Mouse (Mus musculus): ENCODE results near the gene Reln. TPM values are rescaled to one million over a fixed set of nuclear protein-coding genes. Genes with fewer than 3 reads are reported as not detected.

Gene Reln
- total RNA-seq, 2 experiments from 2014 or later, result 1.2 to 2.5 TPM

DNA sequence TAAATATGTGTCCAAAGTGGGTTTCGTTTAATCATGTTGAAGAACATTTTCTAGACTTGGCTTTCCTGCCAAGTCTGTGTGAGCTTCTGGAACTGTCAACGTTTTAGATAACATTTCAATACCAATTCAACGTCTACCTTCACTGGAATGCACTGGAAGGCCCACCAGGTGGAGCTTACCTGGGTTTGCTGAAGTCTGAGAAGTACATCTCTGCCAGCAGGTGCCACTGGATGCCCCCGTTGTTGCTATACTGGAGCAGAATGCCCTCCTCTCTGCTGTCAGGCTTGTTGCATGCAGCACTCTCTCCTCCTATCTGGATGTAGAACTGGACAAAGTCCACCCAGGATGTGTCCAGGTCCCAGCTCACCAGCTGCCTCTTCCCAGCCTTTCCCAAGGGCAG is 340.6 kb downstream of the Reln start:
- no peak for DNase-seq

DNA sequence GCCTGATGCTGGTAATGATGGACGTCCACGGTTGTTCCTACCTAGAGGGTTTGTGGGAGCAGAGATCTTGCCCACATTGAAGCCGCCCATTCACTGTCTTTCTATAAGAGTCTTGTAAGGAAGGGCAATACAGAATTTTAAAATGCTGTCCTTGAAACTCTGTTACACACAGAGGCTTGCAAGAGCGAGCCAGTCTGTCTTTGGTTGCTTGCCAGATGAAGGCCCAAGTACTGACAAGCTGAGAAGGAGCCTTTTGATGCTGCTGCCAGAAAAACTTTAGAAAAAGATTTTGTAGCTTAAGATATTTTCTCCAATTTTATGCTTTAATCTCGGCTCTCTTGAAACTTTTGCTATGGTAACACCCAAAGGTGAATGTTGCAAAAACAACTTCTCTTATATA is 356.8 kb downstream of the Reln start:
- peak; percentile 28 to 39 for DNase-seq

DNA sequence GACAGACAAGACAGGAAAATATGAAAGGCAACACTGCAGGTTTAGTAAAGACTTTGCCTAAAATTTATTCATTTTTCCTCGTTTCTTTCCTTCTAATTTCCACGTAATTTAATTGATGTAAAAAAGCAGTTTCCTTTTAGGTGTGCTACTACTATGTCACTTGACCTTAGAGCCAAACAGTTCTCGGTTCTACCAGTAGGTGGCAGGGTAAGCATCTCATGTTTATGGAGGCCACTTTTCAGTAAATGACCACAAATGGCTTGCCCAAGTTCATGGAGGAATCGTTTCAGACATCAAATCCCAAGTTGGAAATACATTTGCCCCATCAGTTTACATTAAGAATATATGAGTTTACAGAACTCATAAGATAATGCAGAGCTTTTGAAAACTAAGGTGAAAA is 358.2 kb downstream of the Reln start:
- DNase-seq, result peak; percentile 53 to 73

DNA sequence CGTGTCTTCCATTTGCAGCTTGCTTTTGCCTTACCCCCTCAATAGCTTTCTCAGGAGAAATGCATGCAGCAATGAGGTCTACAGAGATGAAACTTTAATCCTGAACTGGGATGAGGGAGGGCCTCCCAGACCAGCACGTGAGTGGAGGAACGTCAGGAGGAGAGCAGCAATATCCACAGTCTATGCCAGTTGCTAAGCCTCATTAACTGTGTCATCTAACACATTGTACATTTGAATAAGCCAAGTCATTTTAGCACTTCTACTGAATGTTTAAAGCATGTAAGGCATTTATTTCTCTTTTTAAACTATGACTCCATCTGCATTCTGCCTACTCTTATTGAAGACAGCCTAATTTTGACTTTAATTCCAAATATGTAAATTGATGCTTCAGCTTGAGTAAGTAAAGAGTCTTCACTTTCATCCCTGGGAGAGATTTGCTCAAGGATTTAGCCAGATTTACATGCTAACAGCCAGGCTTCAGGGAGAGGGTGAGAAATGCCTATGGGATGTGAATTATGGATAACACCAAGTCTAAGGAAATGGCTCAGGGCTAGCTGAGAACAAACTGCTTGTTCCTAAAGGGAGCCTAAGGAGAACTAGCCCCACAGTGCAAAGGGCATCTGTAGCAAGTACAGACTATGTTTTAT is 361.4 kb downstream of the Reln start:
- no peak for DNase-seq

DNA sequence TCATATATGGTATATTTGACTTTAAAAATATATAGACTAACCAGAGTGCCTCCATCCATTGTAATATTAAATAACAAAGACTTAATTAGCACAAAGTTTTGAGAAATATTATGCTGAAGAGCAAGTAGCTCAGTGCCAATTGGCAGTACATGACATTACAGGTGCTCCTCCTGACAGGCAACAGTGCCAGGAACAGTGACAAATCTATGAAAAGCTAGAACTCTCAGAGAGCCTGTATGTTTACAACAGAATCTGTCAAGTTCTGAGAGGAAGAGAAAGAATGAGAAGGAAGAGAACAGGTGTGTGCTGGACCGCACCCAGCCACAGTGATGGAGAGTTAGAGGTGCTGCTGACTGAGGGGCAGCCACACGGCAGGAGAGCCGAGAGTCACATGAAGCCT is 363.3 kb downstream of the Reln start:
- DNase-seq, result no peak

DNA sequence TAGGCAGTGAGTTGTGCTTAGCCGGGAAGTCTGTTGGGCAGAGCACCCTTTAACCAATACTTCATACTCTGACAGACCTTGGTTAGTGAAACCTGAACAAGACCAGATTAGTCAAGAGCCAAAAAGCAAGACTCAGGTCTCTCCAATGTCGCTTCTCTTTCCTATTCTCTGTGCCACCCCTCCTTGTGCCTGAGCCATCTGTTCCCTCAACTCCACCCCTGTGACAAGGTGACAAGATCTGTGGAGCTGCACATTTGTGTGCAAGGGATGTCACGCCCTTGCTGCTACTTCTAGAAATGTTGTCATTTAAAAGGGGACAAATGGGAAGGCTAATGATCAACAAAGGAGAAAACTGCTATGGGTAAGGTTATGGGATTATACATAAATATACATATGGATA is 364.0 kb downstream of the Reln start:
- no peak for DNase-seq

DNA sequence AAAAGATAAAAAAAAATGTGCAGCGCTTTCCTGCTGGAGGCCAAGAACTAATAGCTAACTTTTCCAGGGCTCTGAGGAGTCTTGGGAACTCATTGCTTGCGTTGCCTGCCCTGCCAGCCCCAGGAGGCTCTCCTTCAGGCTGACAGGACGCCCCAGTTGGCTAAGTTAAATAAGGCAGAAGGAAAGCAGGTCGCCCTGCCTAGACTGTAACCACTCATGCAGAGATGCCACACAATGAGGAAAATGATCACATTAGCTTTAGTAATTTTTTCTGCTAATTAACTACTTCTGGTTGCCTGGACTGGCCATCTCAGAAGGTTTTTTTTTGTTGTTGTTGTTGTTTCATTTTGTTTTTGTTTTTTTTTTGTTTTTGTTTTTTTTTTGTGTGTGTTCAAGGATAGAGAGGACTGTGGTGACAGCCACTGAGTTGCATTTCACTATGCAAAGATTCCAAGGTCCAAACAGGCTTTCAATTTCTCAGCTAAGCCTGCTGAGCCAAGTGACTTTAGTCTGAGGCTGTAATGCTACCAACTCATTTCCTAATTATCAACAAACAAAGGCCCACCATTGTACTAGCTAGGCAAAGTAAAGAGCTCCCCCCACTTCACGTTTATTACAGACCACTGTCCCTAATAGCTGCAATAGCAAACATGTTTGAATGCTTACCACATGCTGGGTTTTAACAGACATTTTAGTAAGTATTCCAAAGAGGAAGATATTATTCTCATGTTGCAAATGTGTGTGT is 371.1 kb downstream of the Reln start:
- peak in 1 of 2 experiments; percentile 4 for DNase-seq

DNA sequence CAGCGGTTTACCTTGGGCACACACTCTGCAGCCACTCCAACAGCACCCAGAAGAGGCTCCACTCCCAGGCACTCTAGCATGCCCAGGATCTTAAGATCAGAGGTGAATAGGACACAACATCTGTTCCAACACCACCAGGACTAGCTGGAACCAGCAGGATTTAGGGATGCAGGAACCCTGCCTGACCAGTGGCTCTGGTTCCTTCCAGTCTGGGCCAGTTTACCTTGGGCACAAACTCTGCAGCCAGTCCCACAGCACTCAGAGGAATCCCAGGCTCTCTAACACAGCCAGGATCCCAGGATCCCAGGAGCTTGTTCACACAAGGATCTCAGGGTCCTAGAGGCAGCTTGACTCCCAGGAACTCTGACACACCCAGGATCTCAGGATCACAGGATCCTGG is 382.7 kb downstream of the Reln start:
- no peak for DNase-seq

DNA sequence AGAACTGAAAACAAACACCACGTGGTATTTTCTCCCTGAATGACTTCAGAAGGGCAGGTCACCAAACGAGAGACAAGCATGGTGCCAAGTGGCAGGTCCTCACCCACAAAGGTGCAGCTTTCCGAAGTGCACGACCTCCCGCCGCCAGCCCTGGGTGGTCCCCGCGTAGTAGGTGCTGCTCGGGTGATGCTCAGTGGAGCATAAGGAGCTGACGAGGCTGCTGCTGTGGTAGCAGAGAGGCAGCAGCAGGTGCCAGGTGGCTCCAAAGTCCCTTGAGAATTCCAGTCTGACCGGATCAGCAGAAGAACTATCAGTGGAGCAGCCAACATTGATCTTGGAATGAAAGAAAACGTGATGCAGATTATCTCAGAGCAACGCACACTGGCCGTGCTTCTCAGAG is 384.4 kb downstream of the Reln start:
- DNase-seq, result no peak

DNA sequence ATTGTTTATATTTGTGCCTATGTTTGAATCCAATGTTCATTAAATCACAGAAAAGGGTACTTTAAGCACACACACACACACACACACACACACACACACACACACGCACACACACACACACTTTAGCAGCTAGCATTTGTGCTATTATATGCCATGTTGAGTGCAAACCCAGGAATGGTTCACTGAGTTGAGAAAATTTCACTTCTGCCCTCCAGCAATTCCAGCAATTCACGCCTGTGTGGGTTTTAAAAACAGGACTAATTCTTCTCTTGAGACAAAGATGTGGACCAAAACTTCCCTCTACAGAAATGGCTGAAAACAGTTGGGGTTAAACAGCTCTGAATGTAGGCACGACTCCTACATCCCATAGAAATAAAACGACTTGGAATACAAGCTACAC is 386.9 kb downstream of the Reln start:
- DNase-seq, result no peak

DNA sequence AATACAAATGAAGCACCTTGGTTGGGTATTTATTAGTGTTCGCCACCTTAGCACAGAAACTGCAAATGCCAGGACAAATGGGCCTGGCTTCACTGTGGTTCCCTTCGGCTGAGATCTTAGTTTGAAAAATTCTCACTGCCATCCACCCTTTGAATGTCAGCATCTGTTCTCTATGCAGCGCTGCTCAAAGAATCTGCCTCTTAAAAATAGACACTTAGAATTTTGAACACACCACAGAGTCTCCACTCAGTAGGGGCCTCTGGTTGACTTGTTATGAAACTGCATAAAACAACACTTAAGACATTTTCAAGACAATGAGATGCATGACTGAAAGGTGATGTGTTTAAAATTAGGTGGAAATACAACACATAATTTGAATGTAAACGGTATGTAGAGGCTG is 387.4 kb downstream of the Reln start:
- no peak for DNase-seq

DNA sequence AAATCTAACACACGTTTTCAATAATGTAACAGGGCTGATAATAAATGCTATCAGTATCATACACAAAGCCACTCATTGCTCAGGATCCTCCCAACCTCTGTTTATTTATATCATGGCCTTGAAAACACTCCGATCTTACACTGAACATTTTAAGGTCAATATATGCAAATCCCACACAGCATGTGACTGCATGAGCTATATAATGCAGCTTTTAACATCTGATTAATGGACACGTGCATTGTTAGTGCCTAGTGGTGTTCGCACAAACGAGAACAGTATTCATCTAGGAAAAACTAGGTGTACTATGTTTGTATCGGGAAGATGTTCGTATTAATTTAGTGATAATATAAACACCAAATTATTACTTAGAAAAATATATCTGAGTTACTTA is 395.0 kb downstream of the Reln start:
- no peak for DNase-seq

DNA sequence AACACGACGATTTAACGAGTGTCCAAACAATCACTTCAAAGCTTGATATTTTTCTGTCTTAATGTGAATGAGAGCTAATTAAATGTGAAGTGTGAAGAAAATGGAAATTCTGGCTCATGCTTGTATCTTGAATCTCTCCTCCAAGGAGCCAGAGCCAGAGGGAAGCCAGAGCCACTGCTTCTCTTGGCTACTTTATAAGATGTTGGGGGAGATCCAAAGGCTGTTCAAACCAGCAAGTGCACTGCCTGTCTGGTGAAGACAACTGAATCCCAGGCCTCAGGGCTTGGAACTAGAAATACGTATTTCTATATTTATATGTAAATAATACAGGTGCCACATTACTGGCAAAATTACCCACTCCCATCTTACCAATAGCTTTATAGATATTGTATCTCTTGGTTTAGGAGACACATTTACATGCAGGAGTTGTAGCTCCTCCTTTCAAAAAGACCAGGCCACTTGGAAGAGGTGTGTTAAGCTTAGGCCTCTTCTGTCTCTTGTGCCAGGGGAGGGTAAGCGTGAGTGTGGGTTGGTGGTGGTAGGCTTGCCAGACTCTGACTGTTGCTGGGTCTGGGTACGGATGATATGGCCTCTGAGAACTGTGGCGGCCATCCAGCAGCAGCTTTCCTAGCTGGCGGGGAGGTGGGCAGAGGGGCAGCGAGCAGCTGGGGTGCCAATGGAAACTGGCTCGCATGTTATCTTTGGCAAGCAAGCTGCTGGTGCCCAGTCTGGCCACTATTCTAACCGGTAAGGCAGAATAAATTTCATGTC is 395.6 kb downstream of the Reln start:
- no peak for DNase-seq

DNA sequence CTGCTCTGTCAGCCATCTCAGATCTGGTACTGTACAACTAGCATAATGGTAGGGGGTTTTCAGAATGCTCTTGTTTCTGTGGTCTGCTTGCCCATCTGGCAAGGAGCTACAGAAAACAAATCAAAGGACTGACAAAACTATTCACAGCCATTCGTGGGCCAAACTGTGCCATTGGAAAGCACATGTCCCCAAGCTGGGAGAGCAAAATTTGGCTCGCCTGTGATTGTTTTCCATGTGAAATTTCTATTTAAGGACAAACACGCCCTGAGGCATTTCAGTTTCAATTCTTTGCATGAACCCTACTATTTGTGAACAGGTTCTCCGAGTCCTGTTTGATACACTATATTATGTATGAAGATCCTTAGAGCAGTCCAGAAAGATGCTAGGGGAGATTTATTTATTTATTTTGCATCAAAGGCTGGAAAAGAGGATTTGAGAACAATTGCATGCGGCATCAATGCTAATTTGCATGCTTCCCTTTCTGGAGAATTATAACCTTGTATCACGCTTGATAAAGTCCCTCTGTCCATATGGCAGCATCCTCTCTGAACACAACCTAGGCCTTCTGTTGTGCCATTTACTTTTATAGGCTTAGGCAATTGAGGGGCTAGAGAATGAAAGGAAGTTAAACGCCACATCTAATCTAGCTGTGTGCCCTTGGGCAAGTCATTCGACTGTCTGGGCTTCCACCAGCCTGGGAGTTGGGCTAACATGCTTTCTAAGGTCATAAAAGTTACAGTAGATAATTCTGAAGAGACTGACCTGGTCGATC is 396.7 kb downstream of the Reln start:
- DNase-seq, result no peak

DNA sequence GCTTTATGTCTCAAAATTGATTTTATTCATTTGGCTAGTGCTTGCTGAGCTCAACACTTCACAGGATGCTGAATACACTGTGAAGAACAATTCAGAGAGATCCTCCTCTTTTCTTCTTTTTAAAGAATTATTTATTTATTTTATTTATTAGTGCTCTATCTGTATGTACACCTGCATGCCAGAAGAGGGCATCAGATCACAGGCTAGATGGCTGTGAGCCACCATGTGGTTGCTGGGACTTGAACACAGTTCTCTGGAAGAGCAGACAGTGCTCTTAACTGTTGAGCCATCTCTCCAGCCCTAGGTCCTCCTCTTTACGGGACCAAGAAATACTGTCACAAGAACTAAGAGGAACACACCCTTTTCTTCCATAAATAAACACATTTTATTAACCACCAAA is 399.9 kb downstream of the Reln start:
- peak in 1 of 2 experiments; percentile 10 for DNase-seq

DNA sequence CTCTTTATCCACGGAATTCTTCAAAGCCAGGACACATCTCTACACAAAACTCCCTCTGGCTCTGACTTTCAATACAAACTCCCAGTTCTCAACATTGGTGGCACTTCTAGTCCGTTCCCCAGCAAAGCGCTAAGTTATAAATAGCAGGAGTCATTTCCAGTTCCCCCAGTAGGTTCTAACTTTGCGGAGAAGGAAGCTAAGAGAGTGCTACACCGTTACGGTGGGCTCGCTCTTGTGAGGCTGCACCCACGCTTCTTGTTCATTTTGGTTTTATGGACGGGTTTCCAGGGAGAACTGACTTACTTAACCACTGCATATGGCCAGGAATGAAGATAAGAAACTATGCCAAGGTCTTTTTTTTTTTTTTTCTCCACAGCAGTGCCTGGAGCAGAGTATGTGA is 405.1 kb downstream of the Reln start:
- DNase-seq, result no peak

DNA sequence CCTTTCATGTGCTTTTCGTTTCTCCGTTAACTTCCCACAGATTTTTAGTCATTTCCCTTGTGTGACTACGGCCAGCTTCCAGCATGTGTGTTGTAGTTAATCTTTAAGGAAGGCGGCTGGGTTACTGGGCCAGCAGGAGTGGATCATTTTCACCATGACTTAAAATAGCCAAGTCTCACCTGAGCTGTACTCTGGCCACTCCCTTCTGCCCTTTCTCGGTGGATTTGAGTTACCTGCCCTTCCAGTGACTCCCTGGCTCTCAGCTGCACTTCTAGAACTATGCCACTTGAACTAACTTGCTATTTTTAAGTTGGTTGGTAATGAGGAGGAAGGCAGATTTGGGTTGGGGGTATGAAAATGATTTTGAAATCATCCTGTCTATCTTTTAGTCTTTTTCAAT is 406.4 kb downstream of the Reln start:
- no peak for DNase-seq

DNA sequence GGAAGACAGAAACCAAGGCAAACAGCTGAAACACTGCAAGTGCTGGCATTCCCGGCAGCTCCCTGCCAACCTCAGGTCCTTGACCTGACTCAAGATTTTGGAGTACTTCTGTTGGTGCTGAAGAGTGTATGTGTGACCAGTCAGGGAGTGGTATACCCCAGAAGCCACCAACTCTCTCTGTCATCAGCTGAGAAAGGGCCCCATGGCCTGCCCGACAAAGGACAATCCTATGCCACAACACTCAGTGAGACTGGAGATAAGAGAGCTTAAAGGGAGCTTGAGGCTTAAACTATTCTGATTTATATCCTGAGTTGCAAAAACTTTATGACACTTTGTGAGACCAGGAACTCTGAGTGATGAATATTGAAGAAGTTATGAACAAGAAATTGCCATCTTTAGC is 407.9 kb downstream of the Reln start:
- peak in 1 of 2 experiments; percentile 22 for DNase-seq

DNA sequence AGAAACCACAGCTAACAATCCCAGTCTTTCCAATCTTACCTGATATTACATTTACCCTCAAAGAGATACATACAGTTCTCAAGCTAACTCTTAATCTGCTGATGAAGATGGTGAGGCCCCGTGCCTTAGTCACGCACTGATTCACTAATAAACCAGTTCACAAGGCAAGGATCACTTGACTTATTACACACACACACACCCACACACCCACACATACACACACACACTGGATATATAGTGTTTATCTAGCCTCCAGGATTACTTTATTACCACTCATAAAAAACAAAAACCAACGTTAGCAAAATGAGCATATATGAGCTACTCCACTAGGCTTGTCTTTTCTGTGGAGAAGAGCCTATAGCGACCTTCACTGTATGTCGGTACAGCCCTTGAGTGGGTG is 408.4 kb downstream of the Reln start:
- no peak for DNase-seq

DNA sequence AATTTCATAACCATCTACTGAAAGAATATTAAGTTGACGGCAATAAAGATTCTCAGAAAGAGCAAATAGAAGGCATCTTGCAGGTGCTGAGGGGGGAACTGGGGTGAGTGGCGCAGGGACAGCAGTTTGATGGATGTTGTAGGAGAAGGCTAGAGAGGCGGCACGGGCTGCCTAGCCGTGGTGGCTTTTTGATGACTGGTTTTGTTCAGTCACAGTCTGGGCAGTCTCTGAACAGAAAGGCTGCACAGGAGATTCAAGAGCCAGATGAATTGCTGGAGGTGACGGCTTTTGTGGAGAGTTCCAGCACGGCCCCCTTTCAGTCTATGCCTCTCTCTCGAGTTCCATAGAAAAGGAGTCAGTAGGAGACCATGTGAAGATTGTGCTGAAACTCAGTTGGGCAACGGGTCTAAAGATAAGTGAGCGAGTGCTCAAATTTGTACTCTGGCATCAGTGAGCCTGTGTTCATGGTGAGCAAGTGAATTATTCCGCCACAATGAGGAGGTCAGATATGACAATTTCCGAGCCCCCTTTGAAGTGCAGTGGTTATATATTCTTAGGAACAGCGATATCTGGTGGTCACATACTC is 409.6 kb downstream of the Reln start:
- no peak for DNase-seq

DNA sequence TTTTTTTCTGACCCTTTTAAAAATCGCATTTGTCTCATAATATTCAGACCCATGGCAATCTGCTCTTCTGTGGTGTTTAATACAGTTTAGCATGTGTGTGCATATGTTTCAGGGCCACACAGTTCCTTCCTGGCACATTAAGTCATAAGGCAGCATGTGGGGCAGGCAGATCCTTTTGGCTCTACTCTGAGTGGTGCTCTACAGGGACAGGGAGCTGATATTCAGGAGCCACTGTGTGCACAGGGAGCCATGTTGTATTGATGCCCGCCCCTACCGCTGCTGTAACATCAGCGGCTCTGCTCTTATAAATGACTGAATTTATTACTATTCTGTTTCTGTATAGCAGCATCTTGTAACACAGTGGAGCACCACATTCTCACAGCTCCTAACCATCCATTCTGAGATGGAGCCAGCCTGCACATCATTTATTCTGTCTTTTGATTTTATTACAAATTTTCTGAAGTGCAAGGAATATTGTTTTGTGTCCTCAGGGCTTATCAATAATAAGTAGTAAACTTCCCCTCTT is 410.3 kb downstream of the Reln start:
- DNase-seq, result no peak
